Mouse (Mus musculus) myocyte (in vitro differentiated cells): Measurements from ENCODE around the gene Acss2.

ENCODE experiments used
- E2F4 ChIP-seq: IDR thresholded peaks from one replicate; pipeline ENCODE4 v1.6.1; 2011; ENCODE audit warnings: mild to moderate bottlenecking, control low read depth, moderate library complexity; ENCODE audit not compliant: insufficient read depth
- MAX ChIP-seq: IDR thresholded peaks from one replicate; pipeline ENCODE4 v1.6.1; 2011; ENCODE audit warnings: low read depth, mild to moderate bottlenecking, control low read depth
- MYOD1 ChIP-seq, 3 experiments: IDR thresholded peaks; one replicate each; pipeline ENCODE4 v1.6.1; 2011; ENCODE audit warnings: control low read depth in 2 of 3, low read depth in 2 of 3, mild to moderate bottlenecking in 2 of 3, moderate library complexity in 1 of 3; ENCODE audit not compliant: insufficient read length in 2 of 3, control insufficient read depth in 1 of 3
- REST ChIP-seq: IDR thresholded peaks from one replicate; pipeline ENCODE4 v1.6.1; 2011; ENCODE audit warnings: mild to moderate bottlenecking, control low read depth, moderate library complexity; ENCODE audit not compliant: insufficient read depth, insufficient read length

DNA sequence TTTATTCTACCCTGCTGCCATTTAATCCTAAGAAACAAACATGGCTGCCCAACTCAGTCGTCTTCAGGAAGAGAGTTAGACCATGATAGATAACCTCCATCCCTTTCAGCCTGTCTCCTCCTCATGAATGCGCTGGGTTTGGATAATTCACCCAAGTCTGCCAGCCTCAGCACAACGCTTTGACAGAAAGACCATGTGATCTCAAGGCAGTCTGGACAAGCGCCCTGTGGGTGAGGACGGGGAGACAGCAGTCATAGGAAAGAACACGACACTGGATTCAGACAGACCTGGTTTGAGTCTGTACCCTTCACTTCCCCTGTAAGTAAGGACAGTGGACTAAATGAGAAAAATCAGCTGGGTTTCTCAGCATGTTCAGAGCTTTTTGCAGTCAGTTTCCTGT, 71.8 kb downstream of the Acss2 start:
- TF ChIP-seq MYOD1 (IDR thresholded peaks at IDR 0.05; ENCODE audit: control insufficient read depth in 1 of 3, insufficient read length in 2 of 3, low read depth in 2 of 3), result no peak
- TF ChIP-seq E2F4, result no peak
- no peak for TF ChIP-seq REST
- TF ChIP-seq MAX, result no peak
